Mouse (Mus musculus): Measurements from ENCODE around the gene Dner. TPM values are rescaled to one million over a fixed set of nuclear protein-coding genes. Genes with fewer than 3 reads are reported as not detected.
"Not testable (repeated sequence)": the region's sequence is repeated elsewhere in the genome, so short reads cannot be mapped to it uniquely, and the experiment has no call there.

Gene Dner
- polyA plus RNA-seq, 1 experiment from 2014 or later, result 1.2 TPM

DNA sequence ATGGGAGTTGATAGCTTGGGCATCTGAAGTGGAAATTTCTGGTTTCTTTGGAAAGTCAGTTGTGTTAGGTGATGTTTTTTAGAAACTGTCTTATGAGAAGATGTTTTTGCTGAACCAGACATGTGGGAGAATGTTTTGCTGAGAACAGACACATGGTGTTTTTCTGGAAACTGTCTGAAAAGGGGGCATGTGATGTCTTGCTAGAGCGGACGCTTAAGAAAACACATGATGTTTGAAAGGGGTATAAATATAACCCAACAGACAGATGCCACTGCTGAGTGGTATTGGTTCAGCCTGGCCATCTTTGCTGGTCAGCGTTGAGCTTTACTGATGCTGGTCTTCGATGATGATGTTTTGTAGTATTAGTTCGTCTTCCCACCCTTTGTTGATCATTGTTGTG lies 338.8 kb downstream of the Dner start:
- Histone ChIP-seq H3K9ac (no peak overlapping the region), H3K27me3 (replicated peaks) (no peaks in the 10 kb centered on the region), H3K4me2 (no peak overlapping the region), H3K36me3 (no peaks in the 10 kb centered on the region), H3K27ac (replicated peaks) (no peak overlapping the region), H3K4me3 (no peak overlapping the region), H3K4me1 (no peaks in the 10 kb centered on the region), H3K9me3 (no peaks in the 10 kb centered on the region)
- no peak for ATAC-seq (ENCODE audit: extremely low read depth, insufficient number of reproducible peaks, low FRiP score, low TSS enrichment)
- WGBS, result 83% methylated on average over 5 of the region's 5 CpGs

DNA sequence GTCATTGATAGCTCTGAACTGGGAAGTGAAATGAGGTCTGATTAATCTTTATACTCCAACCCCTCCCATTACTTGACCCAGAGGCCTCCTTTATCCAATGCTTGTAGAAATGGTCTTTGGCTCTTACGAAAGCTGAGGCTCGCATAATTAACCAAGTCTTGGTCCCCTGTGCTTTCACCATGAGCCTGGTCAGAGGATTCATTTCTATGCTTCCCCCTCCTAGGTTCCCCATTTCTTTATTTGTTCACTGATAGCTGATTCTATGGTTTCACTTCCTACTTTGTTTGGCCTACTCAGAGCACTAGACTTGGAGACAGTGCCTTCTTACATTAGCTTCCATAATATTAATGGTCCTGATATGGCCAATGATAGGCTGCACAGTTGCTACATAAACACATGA lies 345.8 kb downstream of the Dner start:
- no peak for ATAC-seq (ENCODE audit: extremely low read depth, insufficient number of reproducible peaks, low FRiP score, low TSS enrichment)
- 90% methylated on average over 2 of the region's 2 CpGs for WGBS

DNA sequence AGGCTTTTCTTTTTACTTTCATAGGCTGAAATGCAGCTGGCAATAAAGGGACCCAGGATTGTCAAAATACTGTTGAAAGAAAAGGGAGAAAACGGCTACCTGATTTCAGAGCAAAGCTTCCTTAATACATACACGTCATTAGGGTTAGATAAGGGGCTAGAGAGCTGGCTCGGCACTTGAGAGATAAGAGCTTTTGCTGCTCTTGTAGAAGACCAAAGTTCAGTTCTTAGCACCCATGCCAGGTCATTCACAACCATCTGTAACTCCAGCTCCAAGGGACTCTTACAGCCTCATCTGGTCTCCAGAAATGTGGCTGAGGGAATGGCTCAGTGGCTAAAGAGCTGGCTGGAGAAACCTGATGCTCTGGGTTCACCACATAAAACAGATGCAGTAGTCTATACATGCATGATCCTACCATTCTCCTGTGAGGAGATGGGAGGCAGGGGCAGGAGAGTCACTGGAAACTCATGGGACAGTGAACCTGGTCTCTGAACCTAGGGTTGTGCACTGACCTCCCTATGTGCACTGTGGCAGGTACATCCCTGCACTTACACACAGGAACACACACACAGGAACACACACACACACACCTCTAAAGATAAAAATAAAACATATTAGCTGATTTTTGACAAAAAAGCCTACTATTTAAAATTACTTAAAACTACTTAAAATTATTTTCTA lies 348.1 kb downstream of the Dner start:
- no peaks in the 10 kb centered on the region for H3K4me1 ChIP-seq
- ATAC-seq (ENCODE audit: extremely low read depth, insufficient number of reproducible peaks, low FRiP score, low TSS enrichment), result no peak

More for the DNA sequence above, 345.8 kb downstream of the Dner start:
- Histone ChIP-seq H3K4me1 (no peaks in the 10 kb centered on the region), H3K27ac (replicated peaks) (no peak overlapping the region), H3K9me3 (no peaks in the 10 kb centered on the region), H3K4me2 (no peak overlapping the region), H3K9ac (no peak overlapping the region), H3K27me3 (replicated peaks) (no peaks in the 10 kb centered on the region), H3K36me3 (no peaks in the 10 kb centered on the region), H3K4me3 (no peak overlapping the region)

DNA sequence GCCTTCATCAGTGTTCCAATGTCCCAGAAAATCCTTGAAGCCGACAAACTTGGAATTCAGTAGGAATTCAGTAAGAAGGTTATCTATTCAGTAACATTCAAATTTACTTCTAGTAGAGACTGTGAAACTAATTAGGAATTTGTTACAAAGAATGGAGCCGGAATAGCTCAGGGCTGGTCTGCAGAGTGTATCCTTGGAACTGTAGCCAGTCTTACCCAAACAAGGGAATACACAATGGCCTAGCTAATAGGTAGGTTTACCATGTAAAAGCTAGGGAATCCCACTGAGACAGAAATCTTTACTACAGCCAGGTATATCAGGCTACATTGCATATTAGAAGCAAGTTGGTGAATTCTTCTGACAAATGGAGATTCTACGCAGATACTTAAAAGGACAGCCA lies 363.2 kb downstream of the Dner start:
- ATAC-seq (ENCODE audit: extremely low read depth, insufficient number of reproducible peaks, low FRiP score, low TSS enrichment); H3K27ac ChIP-seq (replicated peaks); H3K9ac ChIP-seq; H3K36me3 ChIP-seq; H3K9me3 ChIP-seq; H3K4me2 ChIP-seq; H3K4me1 ChIP-seq; H3K4me3 ChIP-seq; H3K27me3 ChIP-seq (replicated peaks): not testable (repeated sequence)
- WGBS, result 50% methylated on average over 3 of the region's 3 CpGs

More for the DNA sequence above, 348.1 kb downstream of the Dner start:
- no peak overlapping the region for H3K4me3 ChIP-seq
- H3K27ac ChIP-seq (replicated peaks), result no peak overlapping the region
- H3K4me2 ChIP-seq, result no peak overlapping the region
- WGBS, result 9% methylated on average over 3 of the region's 3 CpGs
- no peaks in the 10 kb centered on the region for H3K9me3 ChIP-seq
- H3K36me3 ChIP-seq, result no peaks in the 10 kb centered on the region
- H3K9ac ChIP-seq, result no peak overlapping the region
- no peaks in the 10 kb centered on the region for H3K27me3 ChIP-seq (replicated peaks)

GRCm38 (mm10) chr1:84331861-84332260 lies 364.2 kb downstream of the Dner start:
- H3K27me3 ChIP-seq (replicated peaks); ATAC-seq (ENCODE audit: extremely low read depth, insufficient number of reproducible peaks, low FRiP score, low TSS enrichment); H3K36me3 ChIP-seq; H3K4me1 ChIP-seq; H3K4me2 ChIP-seq; H3K27ac ChIP-seq (replicated peaks); H3K9me3 ChIP-seq; H3K4me3 ChIP-seq; H3K9ac ChIP-seq: not testable (repeated sequence)
- WGBS, result 72% methylated on average over 12 of the region's 12 CpGs

DNA sequence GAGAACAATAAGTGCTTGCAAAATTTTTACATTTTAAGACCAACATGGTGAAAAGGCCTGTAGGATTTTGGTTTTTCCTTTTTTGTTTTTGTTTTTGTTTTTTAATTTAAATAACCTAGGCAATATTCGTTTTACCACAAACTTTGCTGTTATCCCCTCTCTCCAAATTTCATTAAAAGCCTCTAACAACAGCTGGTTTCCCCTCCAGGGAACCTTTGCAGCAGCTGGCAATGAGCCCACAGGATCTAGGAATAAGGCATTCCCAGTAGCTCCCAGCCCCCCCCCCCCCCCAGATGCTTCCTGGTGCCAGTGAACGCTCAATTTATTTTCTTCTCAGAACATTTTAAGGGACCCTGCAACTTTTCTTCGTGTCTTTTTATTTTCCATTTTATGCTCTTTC lies 370.7 kb downstream of the Dner start:
- no peak for ATAC-seq (ENCODE audit: extremely low read depth, insufficient number of reproducible peaks, low FRiP score, low TSS enrichment)
- no peak overlapping the region for H3K4me2 ChIP-seq
- no peaks in the 10 kb centered on the region for H3K9me3 ChIP-seq
- H3K9ac ChIP-seq, result no peak overlapping the region
- no peaks in the 10 kb centered on the region for H3K27me3 ChIP-seq (replicated peaks)
- 24% methylated on average over 3 of the region's 3 CpGs for WGBS
- H3K36me3 ChIP-seq, result no peaks in the 10 kb centered on the region
- H3K27ac ChIP-seq (replicated peaks), result no peak overlapping the region
- no peak overlapping the region for H3K4me3 ChIP-seq
- peaks cover 4% of the 10 kb centered on the region; the same call in 1 of the 2 replicates for H3K4me1 ChIP-seq

DNA sequence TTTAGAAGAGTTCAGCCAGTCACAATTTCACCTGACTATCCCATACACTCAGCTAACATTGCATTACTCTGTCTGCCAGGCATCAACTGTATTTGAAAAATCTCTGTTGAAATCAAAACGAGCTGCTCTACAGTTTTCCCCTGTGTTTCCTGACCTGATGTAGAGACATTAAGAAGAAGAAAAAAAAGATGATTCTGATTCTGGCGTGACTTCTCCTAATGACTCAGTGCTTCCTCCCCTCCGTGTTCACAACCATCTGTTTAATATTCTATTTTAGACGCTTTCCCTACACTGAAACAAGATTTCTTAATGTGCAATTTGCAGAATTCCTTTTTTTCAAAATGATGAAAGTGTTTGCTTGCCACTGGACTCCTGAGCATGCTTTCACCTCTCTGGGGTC lies 374.7 kb downstream of the Dner start:
- no peak overlapping the region for H3K9ac ChIP-seq
- ATAC-seq (ENCODE audit: extremely low read depth, insufficient number of reproducible peaks, low FRiP score, low TSS enrichment), result no peak
- no peaks in the 10 kb centered on the region for H3K9me3 ChIP-seq
- H3K27me3 ChIP-seq (replicated peaks), result no peaks in the 10 kb centered on the region
- no peaks in the 10 kb centered on the region for H3K36me3 ChIP-seq
- no peak overlapping the region for H3K27ac ChIP-seq (replicated peaks)
- peaks cover 4% of the 10 kb centered on the region; the same call in 1 of the 2 replicates for H3K4me1 ChIP-seq
- no peak overlapping the region for H3K4me3 ChIP-seq
- H3K4me2 ChIP-seq, result no peak overlapping the region
- WGBS, result 61% methylated on average over 4 of the region's 4 CpGs

Small RNA genes within 50 kb of the gene (microRNA-seq; reads per million reads assigned to microRNA genes)
- 2.2 reads per million, percentile 5 among the genes with 10 or more reads in this experiment for gene Mir5126

Other genes starting within 250 kb of the Dner start
- 6.5 and 8.9 TPM in 2 replicates for gene Fbxo36, start 143.6 kb upstream of the Dner start, polyA plus RNA-seq (2015; fragmentation: Nextera tagmentation; extraction: Ambion mirVana)
- 52.1 and 52.4 TPM in 2 replicates for gene Trip12, start 144.3 kb upstream of the Dner start, polyA plus RNA-seq (2015; fragmentation: Nextera tagmentation; extraction: Ambion mirVana)
- 0.04 and 0.05 TPM in 2 replicates for gene Slc16a14, start 238.9 kb upstream of the Dner start, polyA plus RNA-seq (2015; fragmentation: Nextera tagmentation; extraction: Ambion mirVana)